21 mouse cellular contexts compared by ENCODE assay signal in the genomic region with DNA sequence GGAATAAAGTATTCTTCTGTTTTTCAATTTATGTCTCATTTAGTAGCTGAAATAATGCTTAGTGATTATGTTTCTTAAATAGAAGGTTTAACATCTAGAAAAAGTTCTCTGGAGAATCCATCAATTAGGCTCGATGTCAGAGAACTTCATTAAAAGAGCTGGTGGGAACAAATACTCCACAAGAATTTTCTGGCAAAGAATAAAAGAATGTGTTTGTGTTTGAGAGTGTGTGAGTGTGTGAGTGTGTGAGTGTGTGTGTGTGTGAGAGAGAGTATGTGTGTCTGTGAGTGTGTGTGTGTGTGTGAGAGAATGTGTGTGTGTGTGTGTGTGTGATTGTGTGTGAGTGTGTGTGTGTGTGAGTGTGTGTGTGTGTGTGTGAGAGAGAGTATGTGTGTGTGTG.
DNase-seq lines count a peak whose midpoint lies in the region; ATAC-seq and TF ChIP-seq lines count a peak whose summit lies in the region.
"Had no signal": no experiment of that assay in that cellular context is flagged by ENCODE, and none has a peak within 500 bp of the region (broad histone marks: within the 10 kb centered on the region; RNA-seq: fewer than 3 reads in every experiment).

No protein-coding gene starts in this region.

- TF ChIP-seq POLR2A in brain, embryonic 14.5 days (IDR thresholded peaks at IDR 0.05; ENCODE audit: borderline replicate concordance, extremely low read depth, insufficient read depth, insufficient read length, poor library complexity, severe bottlenecking) = no peak

- DNase-seq in kidney, postnatal 0 days (ENCODE audit: low spot score) = peak; percentile 34
- no peak for DNase-seq in kidney, postnatal 4 days
- no peak for DNase-seq in lung, postnatal 14 days
- peak; percentile 17 for DNase-seq in Muller cell, postnatal 12 days (ENCODE audit: inconsistent ontology term)
- DNase-seq in brain, embryonic 14.5 days (ENCODE audit: low read depth) = peak; percentile 53
- DNase-seq in B cell, adult 2 months = no peak
- DNase-seq: adrenal gland, adult 2 months; adrenal gland, postnatal 10 days; adrenal gland, postnatal 25 days; cerebellum, adult 11-12 months; cerebellum, adult 2 months; cerebellum, adult 9-10 months; cerebellum, postnatal 10 days; cerebellum, postnatal 25 days had no signal

- H3K27ac ChIP-seq in kidney, postnatal 0 days = no peak overlapping the region
- peak overlapping the region; percentile 55 for H3K27ac ChIP-seq in lung, embryonic 15.5 days
- H3K27ac ChIP-seq: embryonic facial prominence, embryonic 10.5 days; embryonic facial prominence, embryonic 12.5 days; forebrain, embryonic 13.5 days had no signal

- no peaks in the 10 kb centered on the region for H3K36me3 ChIP-seq in kidney, postnatal 0 days (ENCODE audit: insufficient read depth, low read length)
- no peaks in the 10 kb centered on the region for H3K36me3 ChIP-seq in lung, embryonic 15.5 days
- H3K36me3 ChIP-seq: embryonic facial prominence, embryonic 10.5 days; embryonic facial prominence, embryonic 12.5 days; G1E had no signal

- ATAC-seq in kidney, postnatal 0 days (replicated peaks; ENCODE audit: low FRiP score, low read depth) = no peak
- ATAC-seq in lung, embryonic 15.5 days (ENCODE audit: borderline replicate concordance, extremely low read depth, low FRiP score, low TSS enrichment) = peak; percentile 64; the same call in 1 of the 2 replicates
- ATAC-seq: CD4-positive, CD25-positive, alpha-beta regulatory T cell, adult 4 months had no signal

- no peaks in the 10 kb centered on the region for H3K9me3 ChIP-seq in kidney, postnatal 0 days (replicated peaks; ENCODE audit: low read length)
- H3K9me3 ChIP-seq in lung, embryonic 15.5 days = no peaks in the 10 kb centered on the region
- H3K9me3 ChIP-seq: embryonic facial prominence, embryonic 10.5 days; embryonic facial prominence, embryonic 12.5 days; forebrain, embryonic 13.5 days; G1E had no signal

- H3K9ac ChIP-seq in kidney, postnatal 0 days (ENCODE audit: low read depth, low read length) = no peak overlapping the region
- no peak overlapping the region for H3K9ac ChIP-seq in lung, embryonic 15.5 days
- H3K9ac ChIP-seq: embryonic facial prominence, embryonic 12.5 days; forebrain, embryonic 13.5 days had no signal

- WGBS in kidney, postnatal 0 days = 70% methylated on average over 1 of the region's 1 CpGs
- WGBS in lung, embryonic 15.5 days = 39% methylated on average over 1 of the region's 1 CpGs

- no peaks in the 10 kb centered on the region for H3K4me1 ChIP-seq in kidney, postnatal 0 days (replicated peaks; ENCODE audit: insufficient read depth, low read length)
- H3K4me1 ChIP-seq in lung, embryonic 15.5 days = 0 out of 2 replicates have a peak, but pooled peaks cover 4% of the 10 kb centered on the region
- H3K4me1 ChIP-seq: embryonic facial prominence, embryonic 10.5 days; embryonic facial prominence, embryonic 12.5 days; forebrain, embryonic 13.5 days had no signal

- H3K27me3 ChIP-seq in kidney, postnatal 0 days (ENCODE audit: insufficient read depth, low read length) = no peaks in the 10 kb centered on the region
- H3K27me3 ChIP-seq in lung, embryonic 15.5 days = no peaks in the 10 kb centered on the region
- H3K27me3 ChIP-seq: CH12.LX; embryonic facial prominence, embryonic 12.5 days; forebrain, embryonic 13.5 days had no signal

- no peak overlapping the region for H3K4me2 ChIP-seq in kidney, postnatal 0 days (ENCODE audit: low read length)
- no peak overlapping the region for H3K4me2 ChIP-seq in lung, embryonic 15.5 days
- H3K4me2 ChIP-seq: embryonic facial prominence, embryonic 12.5 days; forebrain, embryonic 13.5 days had no signal

- TF ChIP-seq CTCF in kidney, postnatal 0 days (IDR thresholded peaks at IDR 0.05; ENCODE audit: low read depth) = no peak
- no peak for TF ChIP-seq CTCF in brain, embryonic 14.5 days (IDR thresholded peaks at IDR 0.05; ENCODE audit: borderline replicate concordance, extremely low read depth, insufficient read depth, insufficient read length)

- no peak overlapping the region for H3K4me3 ChIP-seq in kidney, postnatal 0 days (replicated peaks; ENCODE audit: low read depth, low read length)
- H3K4me3 ChIP-seq in lung, embryonic 15.5 days = no peak overlapping the region
- H3K4me3 ChIP-seq: embryonic facial prominence, embryonic 10.5 days; embryonic facial prominence, embryonic 12.5 days; forebrain, embryonic 13.5 days had no signal

Comparison
In these comparisons a context has a peak if more than half of its experiments do, and no peak if none do; other contexts are left out.
1. DNase-seq: peak in kidney, postnatal 0 days (single experiment), Muller cell, postnatal 12 days (single experiment) and brain, embryonic 14.5 days (single experiment); none in kidney, postnatal 4 days (0 of 2), lung, postnatal 14 days (single experiment) and B cell, adult 2 months (0 of 2).